Mouse (Mus musculus): ENCODE results near the gene Ptgr1.

The Ptgr1 gene

GRCm38 (mm10) chr4:58986540-58987190 lies at the start of gene Ptgr1:
Ptgr1 (minus strand) TSS chr4:58987119.
- peak; percentile 92 for DNase-seq (ENCODE audit: low read depth, low spot score)

- no peak for DNase-seq (ENCODE audit: low read depth, low spot score)
These were observed 48.9 kb upstream of the Ptgr1 start for GRCm38 (mm10) chr4:59035786-59036350.

GRCm38 (mm10) chr4:59034918-59035785 lies 48.2 kb upstream of the Ptgr1 start, which contains the start of gene Gng10:
Gng10 (plus strand) TSS chr4:59035088.
- peak; percentile 64 for DNase-seq (ENCODE audit: low read depth, low spot score)

GRCm38 (mm10) chr4:59034325-59034917 lies 47.5 kb upstream of the Ptgr1 start:
- DNase-seq (ENCODE audit: low read depth, low spot score), result no peak

- DNase-seq (ENCODE audit: low read depth, low spot score), result no peak
These were observed 30.0 kb upstream of the Ptgr1 start for GRCm38 (mm10) chr4:59016922-59017321.

- no peak for DNase-seq (ENCODE audit: low read depth, low spot score)
These were observed 28.3 kb upstream of the Ptgr1 start for GRCm38 (mm10) chr4:59015181-59015580.

GRCm38 (mm10) chr4:59011446-59011845 lies 24.5 kb upstream of the Ptgr1 start:
- DNase-seq (ENCODE audit: low read depth, low spot score), result no peak

- DNase-seq (ENCODE audit: low read depth, low spot score), result no peak
These were observed 22.8 kb upstream of the Ptgr1 start for GRCm38 (mm10) chr4:59009696-59010095.

- DNase-seq (ENCODE audit: low read depth, low spot score), result no peak
These were observed 22.3 kb upstream of the Ptgr1 start for GRCm38 (mm10) chr4:59009186-59009585.

- DNase-seq (ENCODE audit: low read depth, low spot score), result no peak
These were observed 21.1 kb upstream of the Ptgr1 start for GRCm38 (mm10) chr4:59007974-59008373.

- no peak for DNase-seq (ENCODE audit: low read depth, low spot score)
These were observed 20.1 kb upstream of the Ptgr1 start for GRCm38 (mm10) chr4:59007016-59007415.

GRCm38 (mm10) chr4:59006211-59006610 lies 19.3 kb upstream of the Ptgr1 start:
- no peak for DNase-seq (ENCODE audit: low read depth, low spot score)

GRCm38 (mm10) chr4:59003806-59004200 lies 16.9 kb upstream of the Ptgr1 start:
- no peak for DNase-seq (ENCODE audit: low read depth, low spot score)

- DNase-seq (ENCODE audit: low read depth, low spot score), result peak; percentile 96
These were observed 16.3 kb upstream of the Ptgr1 start, which contains the start of gene Gm20503 for GRCm38 (mm10) chr4:59002948-59003805. Gm20503 (plus strand) TSS chr4:59003210.

GRCm38 (mm10) chr4:59000614-59001013 lies 13.7 kb upstream of the Ptgr1 start:
- peak; percentile 88 for DNase-seq (ENCODE audit: low read depth, low spot score)

- peak; percentile 74 for DNase-seq (ENCODE audit: low read depth, low spot score)
These were observed 12.8 kb upstream of the Ptgr1 start for GRCm38 (mm10) chr4:58999686-59000085.

GRCm38 (mm10) chr4:58998688-58999087 lies 11.8 kb upstream of the Ptgr1 start:
- no peak for DNase-seq (ENCODE audit: low read depth, low spot score)

- DNase-seq (ENCODE audit: low read depth, low spot score), result no peak
These were observed 10.2 kb upstream of the Ptgr1 start for GRCm38 (mm10) chr4:58997081-58997480.

- DNase-seq (ENCODE audit: low read depth, low spot score), result peak; percentile 54
These were observed 8.4 kb upstream of the Ptgr1 start for GRCm38 (mm10) chr4:58995251-58995693.

GRCm38 (mm10) chr4:58994762-58995161 lies 7.8 kb upstream of the Ptgr1 start, which contains the start of gene Dnajc25:
Dnajc25 (plus strand) TSS chr4:58995062.
- DNase-seq (ENCODE audit: low read depth, low spot score), result peak; percentile 26

- no peak for DNase-seq (ENCODE audit: low read depth, low spot score)
These were observed 5.3 kb upstream of the Ptgr1 start for GRCm38 (mm10) chr4:58992195-58992594.
